Mouse (Mus musculus) G1E (cell line): ENCODE measurements around the gene Galnt2. TPM values are rescaled to one million over a fixed set of nuclear protein-coding genes. Genes with fewer than 3 reads are reported as not detected.

ENCODE experiments used
- ATAC-seq: 2 replicates; pipeline ENCODE4 v1.8.0; 2016; ENCODE audit warnings: mild to moderate bottlenecking; ENCODE audit not compliant: insufficient number of reproducible peaks, poor library complexity, low FRiP score, severe bottlenecking; ENCODE audit errors: extremely low read depth
- DNase-seq: peaks from one replicate; pipeline ENCODE4 v3.0.0; 2012; ENCODE audit warnings: low spot score
- H3K27me3 ChIP-seq: 2 replicates; pipeline ENCODE4 v1.6.1; 2012; ENCODE audit warnings: mild to moderate bottlenecking, low read length, inconsistent platforms; ENCODE audit not compliant: insufficient read depth
- H3K36me3 ChIP-seq: replicated peaks from 2 replicates; pipeline ENCODE3; 2012; ENCODE audit warnings: mild to moderate bottlenecking, inconsistent platforms
- H3K4me1 ChIP-seq: 2 replicates; pipeline ENCODE4 v1.6.1; 2012; ENCODE audit warnings: low read depth, low read length, inconsistent platforms, mixed read lengths; ENCODE audit not compliant: insufficient read depth
- H3K4me3 ChIP-seq: 2 replicates; pipeline ENCODE4 v1.5.1; 2012; ENCODE audit warnings: low read depth, mild to moderate bottlenecking, inconsistent platforms, low read length, moderate library complexity, mixed read lengths
- H3K9me3 ChIP-seq: replicated peaks from 2 replicates; pipeline ENCODE4 v1.6.1; 2012; ENCODE audit warnings: inconsistent platforms
- CTCF ChIP-seq: IDR thresholded peaks from 2 replicates; pipeline ENCODE4 v1.5.1; 2012; ENCODE audit warnings: low read depth, low read length, inconsistent platforms, mixed read lengths
- GATA1 ChIP-seq: IDR thresholded peaks from 2 replicates; pipeline ENCODE4 v1.6.1; 2012; ENCODE audit warnings: borderline replicate concordance, low read length, inconsistent platforms, mixed read lengths
- GATA2 ChIP-seq: IDR thresholded peaks from 2 replicates; pipeline ENCODE4 v1.6.1; 2012; ENCODE audit warnings: low read depth, low read length, inconsistent platforms, borderline replicate concordance
- POLR2AphosphoS5 ChIP-seq: IDR thresholded peaks from 2 replicates; pipeline ENCODE4 v1.6.1; 2012; ENCODE audit warnings: low read depth, low read length, inconsistent platforms; ENCODE audit not compliant: insufficient replicate concordance
- TAL1 ChIP-seq: conservative IDR thresholded peaks from 2 replicates; pipeline ENCODE4 v1.6.1; 2012; ENCODE audit warnings: low read depth, low read length, inconsistent platforms, mixed read lengths
- polyA plus RNA-seq: library from polyadenylated mRNA; stranded (reverse); fragments of >175 nt; gene quantifications from 2 replicates; pipeline ENCODE4 v1.2.3, GENCODE M21; 2012
- total RNA-seq, 2 experiments: library from RNA; stranded (forward) in 1 of 2; stranded (reverse) in 1 of 2; fragments of 200-1000 nt in 1 of 2; fragments of >200 nt in 1 of 2; fragmentation: Nextera tagmentation in 1 of 2; gene quantifications; 2 replicates each; pipeline ENCODE4 v1.2.3; 2014 to 2017

The Galnt2 gene
- total and polyA plus RNA-seq, 3 experiments, result not detected

- DNase-seq (no peak), ATAC-seq (no peak)
- no peak overlapping the region for H3K4me3 ChIP-seq
- H3K36me3 ChIP-seq, result no peaks in the 10 kb centered on the region
- H3K4me1 ChIP-seq, result no peaks in the 10 kb centered on the region
- TF ChIP-seq GATA1 (no peak), GATA2 (no peak), TAL1 (no peak), POLR2AphosphoS5 (no peak), CTCF (no peak)
- peaks cover 63% of the 10 kb centered on the region for H3K9me3 ChIP-seq
- no peaks in the 10 kb centered on the region; the same call in 1 of the 2 replicates for H3K27me3 ChIP-seq
Observed at GRCm38 (mm10) chr8:124250785-124251184, 19.6 kb downstream of the Galnt2 start.

GRCm38 (mm10) chr8:124252533-124252950 is 21.4 kb downstream of the Galnt2 start:
- no peaks in the 10 kb centered on the region; the same call in 1 of the 2 replicates for H3K27me3 ChIP-seq
- ATAC-seq (no peak), DNase-seq (no peak)
- H3K4me3 ChIP-seq, result no peak overlapping the region
- peaks cover 63% of the 10 kb centered on the region for H3K9me3 ChIP-seq
- TF ChIP-seq GATA1 (no peak), GATA2 (no peak), TAL1 (no peak), POLR2AphosphoS5 (no peak), CTCF (no peak)
- no peaks in the 10 kb centered on the region for H3K36me3 ChIP-seq
- no peaks in the 10 kb centered on the region for H3K4me1 ChIP-seq

- Histone ChIP-seq H3K27me3 (no peaks in the 10 kb centered on the region; the same call in 1 of the 2 replicates), H3K4me3 (no peak overlapping the region), H3K4me1 (no peaks in the 10 kb centered on the region), H3K9me3 (peaks cover 65% of the 10 kb centered on the region), H3K36me3 (no peaks in the 10 kb centered on the region)
- ATAC-seq (no peak), DNase-seq (no peak)
- TF ChIP-seq POLR2AphosphoS5 (no peak), CTCF (no peak), GATA2 (no peak), TAL1 (no peak), GATA1 (no peak)
Observed at GRCm38 (mm10) chr8:124253939-124254338, 22.7 kb downstream of the Galnt2 start.

- no peak for TF ChIP-seq TAL1
- no peak for TF ChIP-seq CTCF
- no peak for TF ChIP-seq POLR2AphosphoS5
- TF ChIP-seq GATA1, result no peak
- TF ChIP-seq GATA2, result no peak
- ATAC-seq, result no peak
- Histone ChIP-seq H3K4me3 (no peak overlapping the region), H3K9me3 (peaks cover 79% of the 10 kb centered on the region), H3K36me3 (no peaks in the 10 kb centered on the region), H3K4me1 (no peaks in the 10 kb centered on the region), H3K27me3 (no peaks in the 10 kb centered on the region; the same call in 1 of the 2 replicates)
- no peak for DNase-seq
Observed at GRCm38 (mm10) chr8:124256841-124257240, 25.6 kb downstream of the Galnt2 start.

- ATAC-seq, result no peak
- no peak for TF ChIP-seq CTCF
- TF ChIP-seq POLR2AphosphoS5, result no peak
- no peak for TF ChIP-seq GATA1
- TF ChIP-seq TAL1, result no peak
- TF ChIP-seq GATA2, result no peak
Observed at GRCm38 (mm10) chr8:124257363-124257762, 26.2 kb downstream of the Galnt2 start.

GRCm38 (mm10) chr8:124259146-124259545 is 28.0 kb downstream of the Galnt2 start:
- peaks cover 73% of the 10 kb centered on the region for H3K9me3 ChIP-seq
- TF ChIP-seq POLR2AphosphoS5 (no peak), TAL1 (no peak), CTCF (no peak), GATA1 (no peak), GATA2 (no peak)
- ATAC-seq, result no peak
- H3K27me3 ChIP-seq, result no peaks in the 10 kb centered on the region
- no peaks in the 10 kb centered on the region for H3K36me3 ChIP-seq
- H3K4me1 ChIP-seq, result no peaks in the 10 kb centered on the region
- H3K4me3 ChIP-seq, result no peak overlapping the region
- no peak for DNase-seq

More at GRCm38 (mm10) chr8:124257363-124257762, 26.2 kb downstream of the Galnt2 start:
- Histone ChIP-seq H3K4me1 (no peaks in the 10 kb centered on the region), H3K36me3 (no peaks in the 10 kb centered on the region), H3K9me3 (peaks cover 81% of the 10 kb centered on the region), H3K27me3 (no peaks in the 10 kb centered on the region; the same call in 1 of the 2 replicates), H3K4me3 (no peak overlapping the region)
- no peak for DNase-seq

- no peak for ATAC-seq
- no peak for DNase-seq
- no peaks in the 10 kb centered on the region for H3K4me1 ChIP-seq
- H3K36me3 ChIP-seq, result no peaks in the 10 kb centered on the region
- no peak overlapping the region for H3K4me3 ChIP-seq
- peaks cover 77% of the 10 kb centered on the region for H3K9me3 ChIP-seq
- no peaks in the 10 kb centered on the region for H3K27me3 ChIP-seq
- no peak for TF ChIP-seq GATA2
- no peak for TF ChIP-seq GATA1
- no peak for TF ChIP-seq POLR2AphosphoS5
- TF ChIP-seq TAL1, result no peak
- no peak for TF ChIP-seq CTCF
Observed at GRCm38 (mm10) chr8:124259925-124260324, 28.7 kb downstream of the Galnt2 start.
